Mouse (Mus musculus) small intestine, adult 2 months (tissue): ENCODE data around the gene Qtrt1.

ENCODE experiments used
- CTCF ChIP-seq: fragments of 200-500 bp; IDR thresholded peaks from 2 replicates; pipeline ENCODE4 v1.5.1; 2012; ENCODE audit warnings: low read depth, mild to moderate bottlenecking, control low read depth, inconsistent platforms, low read length, moderate library complexity, mixed read lengths; ENCODE audit not compliant: insufficient replicate concordance, insufficient read length; ENCODE audit errors: extremely low read depth
- POLR2A ChIP-seq: fragments of 200-500 bp; IDR thresholded peaks from 2 replicates; pipeline ENCODE4 v1.6.1; 2012; ENCODE audit warnings: low read depth, mild to moderate bottlenecking, control low read depth, inconsistent platforms, low read length, moderate library complexity

DNA sequence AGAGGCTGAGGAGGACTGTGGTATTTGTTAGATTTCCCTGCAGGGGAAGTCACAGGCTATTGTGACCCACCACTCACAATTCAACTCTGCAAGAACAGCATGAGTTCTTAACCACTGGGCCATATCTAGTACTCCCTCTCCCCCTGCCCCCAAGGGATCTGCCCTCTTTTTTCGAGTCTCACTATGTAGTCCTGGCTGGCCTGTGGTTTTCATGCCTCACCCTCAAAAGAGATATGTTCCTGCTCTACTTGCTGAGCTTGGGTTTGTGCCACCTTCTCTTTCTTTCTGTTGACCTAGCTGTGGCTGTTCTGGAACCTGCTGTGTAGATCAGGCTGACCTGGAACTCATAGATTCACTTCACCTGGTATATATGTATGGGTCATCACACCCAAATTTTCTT lies 39.1 kb upstream of the Qtrt1 start:
- TF ChIP-seq CTCF, result no peak
- TF ChIP-seq POLR2A, result no peak
